Mouse (Mus musculus) thymus, adult 18-20 months (tissue): ENCODE data around the gene Maml3.

Experiments
- DNase-seq, 2 experiments: peaks; one replicate each; pipeline ENCODE4 v3.0.0; 2022; ENCODE audit warnings: mixed read lengths in 2 of 2

Gene Maml3

GRCm38 (mm10) chr3:51693196-51693595 lies 411.7 kb downstream of the Maml3 start:
- no peak for DNase-seq

GRCm38 (mm10) chr3:51688725-51689124 lies 416.2 kb downstream of the Maml3 start:
- DNase-seq = no peak

DNA sequence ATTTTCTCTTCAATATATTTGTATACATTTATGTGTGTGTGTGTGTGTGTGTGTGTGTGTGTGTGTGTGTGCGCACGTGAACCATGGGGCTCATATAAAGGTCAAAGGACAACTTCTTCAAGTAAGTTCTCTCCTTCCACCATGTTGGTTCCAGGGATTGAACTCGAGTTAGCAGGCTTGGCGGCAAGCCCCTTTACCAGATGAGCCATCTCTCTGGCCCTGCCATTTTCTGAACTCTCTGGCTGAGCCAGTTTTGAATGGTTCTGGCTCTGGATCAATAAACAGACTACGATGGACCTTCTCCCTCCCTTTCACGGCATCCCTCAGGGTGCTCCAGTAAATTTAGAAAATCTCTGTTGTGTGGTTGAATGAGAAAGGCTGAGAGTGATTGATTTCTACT lies 418.1 kb downstream of the Maml3 start:
- no peak for DNase-seq

- DNase-seq = no peak
These were observed 418.6 kb downstream of the Maml3 start for GRCm38 (mm10) chr3:51686316-51686715.

DNA sequence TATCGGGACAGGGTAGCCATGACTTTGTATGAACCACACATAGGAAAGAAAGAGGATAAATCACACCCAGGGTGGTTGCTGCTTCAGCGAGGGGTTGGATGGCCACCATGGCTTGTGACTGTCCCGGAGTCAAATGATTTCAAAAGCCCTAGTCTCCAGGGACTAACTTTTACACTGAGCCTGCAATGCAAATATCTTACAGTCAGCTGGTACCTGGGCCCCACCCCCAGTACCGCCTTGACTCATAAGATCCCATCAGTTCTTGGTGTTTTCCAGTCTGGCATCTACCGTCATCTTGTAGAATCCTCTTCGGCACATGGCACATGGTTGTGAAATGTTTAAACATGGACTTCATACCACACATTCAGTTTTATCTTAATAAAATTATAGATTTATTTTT lies 419.3 kb downstream of the Maml3 start:
- no peak for DNase-seq

- DNase-seq = no peak
These were observed 429.9 kb downstream of the Maml3 start for GRCm38 (mm10) chr3:51674963-51675362.

- peak in 1 of 2 experiments; percentile 25 for DNase-seq
These were observed 431.3 kb downstream of the Maml3 start for GRCm38 (mm10) chr3:51673408-51674086.

- DNase-seq = no peak
These were observed 432.2 kb downstream of the Maml3 start for GRCm38 (mm10) chr3:51672631-51673030.

DNA sequence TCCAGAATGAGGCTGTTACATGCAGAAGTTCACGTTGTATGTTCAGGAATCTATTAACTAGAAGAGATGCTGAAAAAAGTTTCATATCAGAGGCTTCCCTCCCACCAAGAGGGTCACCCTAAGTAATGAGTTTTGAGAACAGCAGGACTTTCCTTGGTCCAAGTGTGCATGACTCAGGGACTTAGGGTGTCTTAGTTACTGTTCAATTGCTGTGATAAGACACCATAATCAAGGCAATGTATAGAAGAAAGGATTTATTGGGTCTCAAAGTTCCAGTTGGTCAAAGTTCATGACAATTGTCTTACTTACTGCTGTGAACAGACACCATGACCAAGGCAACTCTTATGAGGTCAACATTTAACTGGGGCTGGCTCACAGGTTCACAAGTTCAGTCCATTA lies 433.8 kb downstream of the Maml3 start:
- DNase-seq = no peak

GRCm38 (mm10) chr3:51670414-51671070 lies 434.3 kb downstream of the Maml3 start:
- DNase-seq = no peak

DNA sequence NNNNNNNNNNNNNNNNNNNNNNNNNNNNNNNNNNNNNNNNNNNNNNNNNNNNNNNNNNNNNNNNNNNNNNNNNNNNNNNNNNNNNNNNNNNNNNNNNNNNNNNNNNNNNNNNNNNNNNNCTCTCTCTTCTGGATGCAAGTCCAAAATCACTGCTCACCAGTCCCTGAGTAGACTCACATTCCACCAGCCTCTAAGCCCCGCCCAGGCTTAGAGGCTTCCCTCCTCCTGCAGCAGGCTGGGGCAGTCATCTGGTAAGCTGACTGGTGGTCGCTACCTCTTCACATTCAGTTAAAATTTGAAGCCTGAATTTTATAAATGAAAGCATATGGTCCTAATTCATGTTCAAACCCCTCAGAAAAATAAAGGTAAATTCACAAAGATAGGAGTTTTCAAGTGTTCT lies 436.3 kb downstream of the Maml3 start:
- no peak for DNase-seq

DNA sequence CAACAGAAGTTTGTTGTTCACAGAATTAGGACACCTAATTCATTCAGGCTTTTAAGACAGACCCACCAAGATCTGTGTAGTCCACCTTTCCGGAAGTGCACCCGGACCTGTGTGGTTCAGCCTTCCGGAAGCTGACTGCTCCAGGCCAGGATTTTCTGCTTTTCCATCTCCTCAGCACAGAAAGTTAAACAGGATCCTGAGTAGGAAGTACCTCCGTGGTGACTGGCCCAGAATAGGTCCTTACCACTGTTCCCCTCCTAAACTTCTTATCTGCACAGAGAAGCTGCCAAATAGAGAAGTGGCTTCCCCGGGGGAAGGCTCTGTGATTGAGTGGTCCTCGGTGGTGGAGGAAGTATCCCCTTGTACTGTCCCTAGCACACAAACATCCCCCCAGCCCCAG lies 442.3 kb downstream of the Maml3 start:
- peak in 1 of 2 experiments; percentile 32 for DNase-seq

DNA sequence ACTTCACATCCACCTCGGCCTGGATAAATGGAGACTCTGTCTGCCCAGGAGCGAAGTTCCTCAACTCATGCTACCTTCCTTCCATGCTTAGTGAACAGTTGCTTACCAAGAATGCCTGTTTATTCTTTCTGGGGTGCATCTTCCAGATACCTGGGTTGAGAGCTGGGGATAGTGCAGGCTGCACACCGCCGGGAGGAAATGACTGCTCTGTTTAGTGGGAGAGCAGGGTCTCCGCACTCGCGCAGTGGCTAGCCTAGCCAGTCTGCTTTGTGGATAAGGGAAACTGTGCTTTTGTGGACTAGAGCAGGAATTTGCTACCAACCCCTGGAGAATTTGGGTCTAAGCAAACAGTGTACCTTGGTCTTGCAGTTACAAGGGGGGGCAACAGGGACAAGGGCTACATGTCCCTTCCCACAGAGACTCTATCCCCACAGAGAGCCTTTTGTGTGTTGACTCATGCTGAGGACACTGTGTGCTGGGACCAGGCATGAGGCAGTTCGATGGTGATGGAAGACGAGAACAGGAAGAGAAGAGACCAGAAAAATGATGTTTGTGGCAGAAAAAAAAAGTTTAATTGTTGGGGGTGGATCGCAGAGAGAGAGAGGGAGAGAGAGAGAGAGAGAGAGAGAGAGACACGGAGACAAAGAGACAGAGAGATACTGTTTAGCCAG lies 442.9 kb downstream of the Maml3 start:
- DNase-seq = peak in 1 of 2 experiments; percentile 46

DNA sequence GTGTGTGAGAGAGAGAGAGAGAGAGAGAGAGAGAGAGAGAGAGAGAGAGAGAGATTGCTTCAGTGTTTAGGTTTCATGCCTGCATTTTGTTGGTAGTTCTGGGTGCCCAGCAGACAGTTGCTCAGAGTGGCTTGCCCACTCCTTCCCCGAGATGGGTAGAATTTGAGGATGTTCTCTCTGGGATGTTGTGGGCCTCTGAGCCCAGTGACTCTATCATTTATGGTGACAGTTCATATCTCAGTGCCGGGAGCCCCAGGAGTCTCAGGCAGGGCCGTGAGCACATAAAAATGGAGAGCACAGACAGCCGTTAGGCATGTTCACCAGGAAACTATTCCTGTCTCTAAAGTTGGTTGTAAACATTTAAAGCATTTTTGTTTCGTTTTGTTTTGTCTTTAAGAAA lies 443.5 kb downstream of the Maml3 start:
- DNase-seq = peak in 1 of 2 experiments; percentile 18

- DNase-seq = no peak
These were observed 444.0 kb downstream of the Maml3 start for GRCm38 (mm10) chr3:51660821-51661276.

- no peak for DNase-seq
These were observed 444.8 kb downstream of the Maml3 start, which contains the start of gene Mgst2 for GRCm38 (mm10) chr3:51660060-51660459. Gene Mgst2, plus strand, starts transcription at chr3:51660360.

DNA sequence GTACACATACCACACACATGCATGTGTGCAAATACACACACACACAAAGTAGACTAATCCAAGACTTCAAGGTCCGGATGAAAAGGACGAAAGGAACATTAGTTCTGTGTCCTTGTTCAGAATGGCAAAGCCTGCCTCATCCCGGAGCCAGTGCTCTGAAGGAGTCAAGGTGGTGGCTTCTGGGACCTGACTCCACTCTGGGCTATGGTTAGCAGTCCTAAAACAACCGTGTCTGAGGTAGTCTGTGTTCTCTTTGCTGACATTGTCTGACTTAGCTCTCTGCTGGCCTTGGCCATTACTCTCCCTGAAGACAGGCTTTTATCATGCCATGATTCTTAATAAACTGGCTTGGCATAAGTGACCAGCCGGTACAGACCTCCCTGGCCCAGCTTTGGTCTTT lies 445.5 kb downstream of the Maml3 start:
- no peak for DNase-seq

- peak; percentile 71 to 85 for DNase-seq
These were observed 450.4 kb downstream of the Maml3 start for GRCm38 (mm10) chr3:51654303-51655055.

GRCm38 (mm10) chr3:51652701-51653100 lies 452.2 kb downstream of the Maml3 start:
- DNase-seq = peak in 1 of 2 experiments; percentile 42

DNA sequence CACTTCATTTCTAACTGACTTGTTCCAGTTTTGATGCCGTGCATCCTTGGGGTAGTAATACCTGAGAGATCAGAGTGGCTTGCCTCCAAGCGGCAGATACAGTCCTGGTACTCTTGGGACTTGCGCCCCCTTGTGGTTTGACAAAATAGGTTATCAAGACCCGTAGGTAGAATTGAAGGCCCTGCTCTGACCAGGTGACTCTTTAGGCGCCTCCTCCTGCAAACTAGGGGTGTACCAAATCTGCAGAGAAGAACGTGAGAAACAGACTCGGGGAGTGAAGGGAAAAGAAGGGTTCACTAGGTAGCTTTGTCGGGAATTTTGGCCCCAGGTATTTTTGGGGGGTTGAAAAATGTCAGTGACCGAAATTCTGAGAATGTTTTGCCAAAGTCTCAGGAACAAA lies 452.6 kb downstream of the Maml3 start:
- peak; percentile 55 to 79 for DNase-seq

DNA sequence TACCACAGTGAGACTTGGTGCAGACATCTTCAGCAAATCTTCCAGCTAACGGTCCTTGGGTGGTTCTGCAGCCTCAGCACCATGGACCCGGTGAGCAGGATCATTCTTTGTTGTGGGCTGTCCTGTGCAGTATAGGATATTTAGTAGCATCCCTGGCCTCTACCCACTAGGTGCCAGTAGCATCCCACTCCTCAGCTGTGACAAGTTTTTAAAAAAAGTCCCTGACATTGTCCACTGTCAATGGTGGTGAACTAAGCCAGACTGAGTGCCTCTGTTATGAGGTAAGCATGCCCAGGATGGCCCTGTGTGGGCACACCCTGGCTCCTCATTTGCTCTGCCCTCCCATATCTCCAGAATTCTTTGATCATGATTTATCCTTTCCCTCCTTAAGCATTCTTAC lies 453.7 kb downstream of the Maml3 start:
- DNase-seq = no peak

DNA sequence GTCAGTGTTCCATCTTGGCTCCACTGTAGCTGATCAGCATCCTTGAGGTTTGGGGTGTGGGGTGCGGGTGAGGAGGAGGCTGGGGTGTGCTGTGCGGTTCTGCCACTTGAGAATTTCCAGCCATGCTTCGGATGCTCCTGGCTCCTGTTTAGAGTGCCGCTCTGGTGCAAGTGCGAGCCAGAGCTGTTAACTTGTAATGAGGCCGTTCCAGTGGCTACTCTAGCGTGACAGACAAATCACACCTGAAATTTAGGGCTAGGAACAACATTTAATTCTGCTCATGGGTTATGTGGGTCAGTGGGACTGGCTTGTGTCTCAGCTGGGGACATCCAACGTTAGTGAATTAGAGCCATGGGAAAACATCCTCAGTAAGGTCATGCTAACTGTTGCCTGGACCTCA lies 454.9 kb downstream of the Maml3 start:
- no peak for DNase-seq

DNA sequence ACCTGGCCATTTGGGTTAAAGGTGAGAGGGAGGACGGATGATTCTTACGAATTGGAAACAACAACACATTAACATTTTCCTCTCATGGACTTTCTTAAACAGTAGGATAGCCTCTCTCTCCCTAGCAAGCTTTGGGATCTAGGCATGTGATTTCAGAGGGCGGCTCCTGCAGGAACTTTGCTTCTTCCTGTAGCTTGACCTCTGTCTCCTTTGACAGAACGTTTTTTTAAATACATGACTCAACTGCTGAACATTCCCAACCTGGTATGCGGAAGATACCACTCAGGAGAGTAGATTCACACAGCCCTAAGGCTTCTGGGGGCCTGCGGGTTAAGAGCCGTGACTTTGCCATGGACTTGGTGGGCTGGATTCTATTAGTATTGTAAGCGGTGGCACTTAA lies 455.4 kb downstream of the Maml3 start:
- DNase-seq = no peak
